Mouse (Mus musculus): ENCODE measurements around the gene Dhrs11. TPM values are rescaled to one million over a fixed set of nuclear protein-coding genes. Genes with fewer than 3 reads are reported as not detected.
"Not testable (repeated sequence)": the region's sequence is repeated elsewhere in the genome, so short reads cannot be mapped to it uniquely, and the experiment has no call there.

Gene Dhrs11
- polyA plus RNA-seq, 1 experiment from 2014 or later, result 12.6 TPM

- H3K4me1 ChIP-seq (ENCODE audit: control insufficient read depth, insufficient read depth, low read length), result peaks cover 11% of the 10 kb centered on the region
- no peak overlapping the region for H3K27ac ChIP-seq (ENCODE audit: low read depth, low read length)
- H3K9me3 ChIP-seq (ENCODE audit: control insufficient read depth, low read length), result no peaks in the 10 kb centered on the region
- no peaks in the 10 kb centered on the region for H3K27me3 ChIP-seq (ENCODE audit: control insufficient read depth, insufficient read depth, low read length)
- ATAC-seq (ENCODE audit: low FRiP score) (no peak), DNase-seq (ENCODE audit: low spot score, missing footprints) (peak; percentile 44)
- WGBS, result 89% methylated on average over 2 of the region's 2 CpGs
- no peak overlapping the region for H3K4me2 ChIP-seq
- no peaks in the 10 kb centered on the region for H3K36me3 ChIP-seq (ENCODE audit: control insufficient read depth, insufficient read depth, low read length)
- H3K4me3 ChIP-seq (ENCODE audit: low read depth, low read length), result no peak overlapping the region
- no peak overlapping the region for H3K9ac ChIP-seq (ENCODE audit: low read length)
Observed at GRCm38 (mm10) chr11:84867586-84867985, 38.8 kb upstream of the Dhrs11 start.

GRCm38 (mm10) chr11:84865268-84865667, 36.5 kb upstream of the Dhrs11 start:
- DNase-seq (ENCODE audit: low spot score, missing footprints) (no peak), ATAC-seq (ENCODE audit: low FRiP score) (no peak)
- Histone ChIP-seq H3K36me3 (ENCODE audit: control insufficient read depth, insufficient read depth, low read length) (no peaks in the 10 kb centered on the region), H3K4me3 (ENCODE audit: low read depth, low read length) (no peak overlapping the region), H3K9me3 (ENCODE audit: control insufficient read depth, low read length) (no peaks in the 10 kb centered on the region), H3K4me2 (no peak overlapping the region), H3K9ac (ENCODE audit: low read length) (no peak overlapping the region), H3K27me3 (ENCODE audit: control insufficient read depth, insufficient read depth, low read length) (no peaks in the 10 kb centered on the region), H3K4me1 (ENCODE audit: control insufficient read depth, insufficient read depth, low read length) (peaks cover 11% of the 10 kb centered on the region), H3K27ac (ENCODE audit: low read depth, low read length) (no peak overlapping the region)
- 75% methylated on average over 2 of the region's 2 CpGs for WGBS

DNA sequence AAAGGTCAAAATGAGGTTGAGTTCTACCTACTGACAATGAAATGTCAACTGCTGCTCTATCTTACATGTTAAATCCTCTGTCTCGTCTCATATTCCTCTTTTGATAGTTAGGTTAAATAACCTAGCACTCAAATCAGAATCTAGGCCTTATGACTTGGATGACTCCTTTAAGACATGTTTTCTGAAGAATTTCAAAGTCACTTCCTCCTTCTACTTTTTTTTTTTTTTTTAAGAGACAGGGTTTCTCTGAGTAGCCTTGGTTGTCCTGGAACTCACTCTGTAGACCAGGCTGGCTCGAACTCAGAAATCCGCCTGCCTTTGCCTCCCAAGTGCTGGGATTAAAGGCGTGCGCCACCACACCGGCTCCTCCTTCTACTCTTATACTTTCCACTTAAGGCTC, 26.5 kb upstream of the Dhrs11 start:
- no peak for DNase-seq (ENCODE audit: low spot score, missing footprints)
- Histone ChIP-seq H3K4me3 (ENCODE audit: low read depth, low read length) (no peak overlapping the region), H3K9ac (ENCODE audit: low read length) (no peak overlapping the region), H3K4me2 (no peak overlapping the region), H3K36me3 (ENCODE audit: control insufficient read depth, insufficient read depth, low read length) (peaks cover 10% of the 10 kb centered on the region), H3K27ac (ENCODE audit: low read depth, low read length) (no peak overlapping the region), H3K4me1 (ENCODE audit: control insufficient read depth, insufficient read depth, low read length) (no peaks in the 10 kb centered on the region), H3K9me3 (ENCODE audit: control insufficient read depth, low read length) (no peaks in the 10 kb centered on the region), H3K27me3 (ENCODE audit: control insufficient read depth, insufficient read depth, low read length) (no peaks in the 10 kb centered on the region)
- 94% methylated on average over 6 of the region's 6 CpGs for WGBS
- no peak for ATAC-seq (ENCODE audit: low FRiP score)

GRCm38 (mm10) chr11:84847475-84848090, 18.8 kb upstream of the Dhrs11 start:
- Histone ChIP-seq H3K4me2 (no peak overlapping the region), H3K4me1 (ENCODE audit: control insufficient read depth, insufficient read depth, low read length) (no peaks in the 10 kb centered on the region), H3K27ac (ENCODE audit: low read depth, low read length) (no peak overlapping the region), H3K36me3 (ENCODE audit: control insufficient read depth, insufficient read depth, low read length) (peaks cover 7% of the 10 kb centered on the region; the same call in 1 of the 2 replicates), H3K4me3 (ENCODE audit: low read depth, low read length) (no peak overlapping the region), H3K9me3 (ENCODE audit: control insufficient read depth, low read length) (no peaks in the 10 kb centered on the region), H3K27me3 (ENCODE audit: control insufficient read depth, insufficient read depth, low read length) (no peaks in the 10 kb centered on the region), H3K9ac (ENCODE audit: low read length) (no peak overlapping the region)
- WGBS, result 92% methylated on average over 7 of the region's 7 CpGs
- ATAC-seq (ENCODE audit: low FRiP score) (no peak), DNase-seq (ENCODE audit: low spot score, missing footprints) (peak; percentile 72)

- peak; percentile 69 for DNase-seq (ENCODE audit: low spot score, missing footprints)
- Histone ChIP-seq H3K9ac (ENCODE audit: low read length) (no peak overlapping the region), H3K27me3 (ENCODE audit: control insufficient read depth, insufficient read depth, low read length) (no peaks in the 10 kb centered on the region), H3K36me3 (ENCODE audit: control insufficient read depth, insufficient read depth, low read length) (peaks cover 7% of the 10 kb centered on the region; the same call in 1 of the 2 replicates), H3K27ac (ENCODE audit: low read depth, low read length) (no peak overlapping the region), H3K9me3 (ENCODE audit: control insufficient read depth, low read length) (no peaks in the 10 kb centered on the region), H3K4me2 (no peak overlapping the region), H3K4me3 (ENCODE audit: low read depth, low read length) (no peak overlapping the region), H3K4me1 (ENCODE audit: control insufficient read depth, insufficient read depth, low read length) (no peaks in the 10 kb centered on the region)
- ATAC-seq (ENCODE audit: low FRiP score), result no peak
- WGBS, result 95% methylated on average over 15 of the region's 15 CpGs
Observed at GRCm38 (mm10) chr11:84846741-84847474, 18.1 kb upstream of the Dhrs11 start.

- no peak for DNase-seq (ENCODE audit: low spot score, missing footprints)
- H3K27ac ChIP-seq (ENCODE audit: low read depth, low read length), result no peak overlapping the region
- H3K4me3 ChIP-seq (ENCODE audit: low read depth, low read length), result no peak overlapping the region
- H3K4me1 ChIP-seq (ENCODE audit: control insufficient read depth, insufficient read depth, low read length), result no peaks in the 10 kb centered on the region
- H3K4me2 ChIP-seq, result no peak overlapping the region
- H3K9ac ChIP-seq (ENCODE audit: low read length), result no peak overlapping the region
- H3K27me3 ChIP-seq (ENCODE audit: control insufficient read depth, insufficient read depth, low read length), result no peaks in the 10 kb centered on the region
- 86% methylated on average over 2 of the region's 2 CpGs for WGBS
- peaks cover 10% of the 10 kb centered on the region; the same call in 1 of the 2 replicates for H3K36me3 ChIP-seq (ENCODE audit: control insufficient read depth, insufficient read depth, low read length)
- no peak for ATAC-seq (ENCODE audit: low FRiP score)
- H3K9me3 ChIP-seq (ENCODE audit: control insufficient read depth, low read length), result no peaks in the 10 kb centered on the region
Observed at GRCm38 (mm10) chr11:84839330-84839729, 10.5 kb upstream of the Dhrs11 start.

GRCm38 (mm10) chr11:84829495-84829894, 701 bp upstream of the Dhrs11 start:
- not testable (repeated sequence) for H3K4me1 ChIP-seq (ENCODE audit: control insufficient read depth, insufficient read depth, low read length); H3K36me3 ChIP-seq (ENCODE audit: control insufficient read depth, insufficient read depth, low read length); H3K9me3 ChIP-seq (ENCODE audit: control insufficient read depth, low read length); ATAC-seq (ENCODE audit: low FRiP score); DNase-seq (ENCODE audit: low spot score, missing footprints); H3K27me3 ChIP-seq (ENCODE audit: control insufficient read depth, insufficient read depth, low read length)
- 81% methylated on average over 11 of the region's 11 CpGs for WGBS
- peak overlapping the region; percentile 96 for H3K4me2 ChIP-seq
- peak overlapping the region; percentile 48 for H3K4me3 ChIP-seq (ENCODE audit: low read depth, low read length)
- 0 out of 2 replicates have a peak overlapping the region, but pooled peaks have one; percentile 3 for H3K27ac ChIP-seq (ENCODE audit: low read depth, low read length)
- H3K9ac ChIP-seq (ENCODE audit: low read length), result peak overlapping the region; percentile 70

DNA sequence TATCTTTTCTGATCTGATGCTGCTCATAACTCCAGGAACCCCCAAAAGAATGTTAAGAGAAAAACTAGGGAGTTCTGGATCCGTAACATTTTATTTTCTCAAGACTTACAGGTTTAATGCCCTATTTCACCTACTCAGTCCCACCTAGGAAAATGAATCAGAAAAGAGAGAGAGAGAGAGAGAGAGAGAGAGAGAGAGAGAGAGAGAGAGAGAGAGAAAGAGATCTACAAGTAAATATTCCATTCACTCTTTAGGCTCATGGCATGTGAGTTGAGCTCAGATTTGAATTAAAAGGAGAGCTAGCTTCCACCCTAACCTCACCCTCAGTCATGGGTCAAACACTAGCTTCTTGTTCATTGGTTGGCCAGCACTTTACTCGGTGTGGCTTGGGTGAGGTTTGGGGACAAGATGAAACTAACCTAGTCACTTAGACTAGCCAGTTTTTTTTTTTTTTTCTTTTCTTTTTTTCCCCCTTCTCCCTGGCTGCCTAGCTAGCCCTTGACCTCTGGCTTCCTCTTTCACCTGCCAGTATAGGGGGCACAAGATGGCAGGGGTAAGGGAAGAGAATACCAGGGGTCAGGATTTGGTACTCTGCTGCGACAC, 792 bp downstream of the Dhrs11 start:
- Histone ChIP-seq H3K9me3 (ENCODE audit: control insufficient read depth, low read length) (no peaks in the 10 kb centered on the region), H3K36me3 (ENCODE audit: control insufficient read depth, insufficient read depth, low read length) (no peaks in the 10 kb centered on the region), H3K9ac (ENCODE audit: low read length) (peak overlapping the region; percentile 70; the same call in 1 of the 2 replicates), H3K4me1 (ENCODE audit: control insufficient read depth, insufficient read depth, low read length) (peaks cover 5% of the 10 kb centered on the region; the same call in 1 of the 2 replicates), H3K27ac (ENCODE audit: low read depth, low read length) (no peak overlapping the region), H3K4me2 (peak overlapping the region; percentile 96), H3K4me3 (ENCODE audit: low read depth, low read length) (peak overlapping the region; percentile 48), H3K27me3 (ENCODE audit: control insufficient read depth, insufficient read depth, low read length) (no peaks in the 10 kb centered on the region)
- DNase-seq (ENCODE audit: low spot score, missing footprints), result no peak
- ATAC-seq (ENCODE audit: low FRiP score), result no peak
- 43% methylated on average over 3 of the region's 3 CpGs for WGBS

DNA sequence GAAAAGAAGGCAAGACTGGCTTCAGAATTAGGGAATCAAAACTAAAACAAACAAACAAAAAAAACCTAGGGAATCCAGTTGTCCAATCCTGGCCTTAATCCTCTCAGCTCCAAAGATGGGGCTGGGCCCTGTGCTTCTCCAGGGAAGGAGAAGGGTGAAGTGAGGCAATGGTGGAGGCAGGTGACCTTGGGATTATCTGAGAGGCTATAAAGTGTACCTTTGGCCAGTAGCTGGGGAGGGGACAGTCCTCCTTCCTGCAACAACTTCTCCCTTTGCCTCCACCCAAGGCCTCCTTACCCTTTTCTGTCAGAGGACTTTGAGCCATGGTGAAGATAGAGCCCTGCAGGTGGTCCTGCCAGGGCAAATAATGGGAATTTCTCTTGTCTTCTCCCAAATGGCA, 1.3 kb downstream of the Dhrs11 start:
- Histone ChIP-seq H3K9me3 (ENCODE audit: control insufficient read depth, low read length) (no peaks in the 10 kb centered on the region), H3K4me2 (no peak overlapping the region), H3K27ac (ENCODE audit: low read depth, low read length) (no peak overlapping the region), H3K4me1 (ENCODE audit: control insufficient read depth, insufficient read depth, low read length) (peaks cover 5% of the 10 kb centered on the region; the same call in 1 of the 2 replicates), H3K36me3 (ENCODE audit: control insufficient read depth, insufficient read depth, low read length) (no peaks in the 10 kb centered on the region), H3K27me3 (ENCODE audit: control insufficient read depth, insufficient read depth, low read length) (no peaks in the 10 kb centered on the region), H3K9ac (ENCODE audit: low read length) (no peak overlapping the region), H3K4me3 (ENCODE audit: low read depth, low read length) (no peak overlapping the region)
- ATAC-seq (ENCODE audit: low FRiP score) (no peak), DNase-seq (ENCODE audit: low spot score, missing footprints) (no peak)
